Mouse (Mus musculus): ENCODE data around the gene 4930562C15Rik.

GRCm38 (mm10) chr16:4818349-4818748 is 16.9 kb upstream of the 4930562C15Rik start:
- TF ChIP-seq CTCF (IDR thresholded peaks at IDR 0.05; ENCODE audit: extremely low read depth, insufficient read length, insufficient replicate concordance, low read depth, low read length) (no peak), POLR2A (IDR thresholded peaks at IDR 0.05; ENCODE audit: low read depth, low read length) (no peak)

Data from small intestine, adult 2 months (tissue).